Mouse (Mus musculus): ENCODE results near the gene Sfrp2. TPM values are rescaled to one million over a fixed set of nuclear protein-coding genes. Genes with fewer than 3 reads are reported as not detected.

Sfrp2 gene
- polyA plus RNA-seq, 1 experiment from 2014 or later = 58.9 TPM

- Histone ChIP-seq H3K9me3 (ENCODE audit: control insufficient read depth, low read length) (no peaks in the 10 kb centered on the region), H3K27me3 (replicated peaks; ENCODE audit: control insufficient read depth, insufficient read depth, low read length) (no peaks in the 10 kb centered on the region), H3K4me2 (ENCODE audit: low read depth, low read length) (no peak overlapping the region), H3K27ac (ENCODE audit: low read length) (no peak overlapping the region), H3K9ac (ENCODE audit: low read depth, low read length) (no peak overlapping the region), H3K4me3 (ENCODE audit: low read length) (no peak overlapping the region), H3K36me3 (ENCODE audit: control insufficient read depth, insufficient read depth, low read length) (no peaks in the 10 kb centered on the region), H3K4me1 (ENCODE audit: control insufficient read depth, insufficient read depth, low read length) (no peaks in the 10 kb centered on the region)
- WGBS = 74% methylated on average over 5 of the region's 5 CpGs
- no peak for ATAC-seq
These were observed 18.2 kb upstream of the Sfrp2 start for GRCm38 (mm10) chr3:83747895-83748294.

GRCm38 (mm10) chr3:83751625-83752024 is 14.5 kb upstream of the Sfrp2 start:
- H3K4me2 ChIP-seq (ENCODE audit: low read depth, low read length) = no peak overlapping the region
- no peaks in the 10 kb centered on the region for H3K36me3 ChIP-seq (ENCODE audit: control insufficient read depth, insufficient read depth, low read length)
- no peak for ATAC-seq
- 58% methylated on average over 2 of the region's 2 CpGs for WGBS
- no peaks in the 10 kb centered on the region for H3K4me1 ChIP-seq (ENCODE audit: control insufficient read depth, insufficient read depth, low read length)
- H3K9me3 ChIP-seq (ENCODE audit: control insufficient read depth, low read length) = no peaks in the 10 kb centered on the region
- H3K9ac ChIP-seq (ENCODE audit: low read depth, low read length) = no peak overlapping the region
- H3K27ac ChIP-seq (ENCODE audit: low read length) = no peak overlapping the region
- H3K27me3 ChIP-seq (replicated peaks; ENCODE audit: control insufficient read depth, insufficient read depth, low read length) = no peaks in the 10 kb centered on the region
- no peak overlapping the region for H3K4me3 ChIP-seq (ENCODE audit: low read length)

GRCm38 (mm10) chr3:83752196-83752595 is 13.9 kb upstream of the Sfrp2 start:
- Histone ChIP-seq H3K36me3 (ENCODE audit: control insufficient read depth, insufficient read depth, low read length) (no peaks in the 10 kb centered on the region), H3K27ac (ENCODE audit: low read length) (no peak overlapping the region), H3K9ac (ENCODE audit: low read depth, low read length) (no peak overlapping the region), H3K9me3 (ENCODE audit: control insufficient read depth, low read length) (no peaks in the 10 kb centered on the region), H3K4me2 (ENCODE audit: low read depth, low read length) (no peak overlapping the region), H3K27me3 (replicated peaks; ENCODE audit: control insufficient read depth, insufficient read depth, low read length) (no peaks in the 10 kb centered on the region), H3K4me3 (ENCODE audit: low read length) (no peak overlapping the region), H3K4me1 (ENCODE audit: control insufficient read depth, insufficient read depth, low read length) (no peaks in the 10 kb centered on the region)
- no peak for ATAC-seq
- WGBS = 90% methylated on average over 5 of the region's 5 CpGs

- no peak overlapping the region for H3K4me3 ChIP-seq (ENCODE audit: low read length)
- H3K9me3 ChIP-seq (ENCODE audit: control insufficient read depth, low read length) = no peaks in the 10 kb centered on the region
- H3K4me1 ChIP-seq (ENCODE audit: control insufficient read depth, insufficient read depth, low read length) = no peaks in the 10 kb centered on the region
- H3K27ac ChIP-seq (ENCODE audit: low read length) = no peak overlapping the region
- 75% methylated on average over 15 of the region's 15 CpGs for WGBS
- no peak for ATAC-seq
- H3K27me3 ChIP-seq (replicated peaks; ENCODE audit: control insufficient read depth, insufficient read depth, low read length) = no peaks in the 10 kb centered on the region
- H3K36me3 ChIP-seq (ENCODE audit: control insufficient read depth, insufficient read depth, low read length) = no peaks in the 10 kb centered on the region
- no peak overlapping the region for H3K9ac ChIP-seq (ENCODE audit: low read depth, low read length)
- no peak overlapping the region for H3K4me2 ChIP-seq (ENCODE audit: low read depth, low read length)
These were observed 11.0 kb upstream of the Sfrp2 start for GRCm38 (mm10) chr3:83755043-83755635.

- Histone ChIP-seq H3K27ac (ENCODE audit: low read length) (no peak overlapping the region), H3K4me1 (ENCODE audit: control insufficient read depth, insufficient read depth, low read length) (no peaks in the 10 kb centered on the region), H3K4me2 (ENCODE audit: low read depth, low read length) (no peak overlapping the region), H3K4me3 (ENCODE audit: low read length) (no peak overlapping the region), H3K27me3 (replicated peaks; ENCODE audit: control insufficient read depth, insufficient read depth, low read length) (no peaks in the 10 kb centered on the region), H3K9me3 (ENCODE audit: control insufficient read depth, low read length) (no peaks in the 10 kb centered on the region), H3K9ac (ENCODE audit: low read depth, low read length) (no peak overlapping the region), H3K36me3 (ENCODE audit: control insufficient read depth, insufficient read depth, low read length) (no peaks in the 10 kb centered on the region)
- no peak for ATAC-seq
- 79% methylated on average over 6 of the region's 6 CpGs for WGBS
These were observed 10.5 kb upstream of the Sfrp2 start for GRCm38 (mm10) chr3:83755666-83756065.

- Histone ChIP-seq H3K4me1 (ENCODE audit: control insufficient read depth, insufficient read depth, low read length) (peaks cover 13% of the 10 kb centered on the region), H3K9me3 (ENCODE audit: control insufficient read depth, low read length) (no peaks in the 10 kb centered on the region), H3K9ac (ENCODE audit: low read depth, low read length) (no peak overlapping the region), H3K36me3 (ENCODE audit: control insufficient read depth, insufficient read depth, low read length) (no peaks in the 10 kb centered on the region), H3K27ac (ENCODE audit: low read length) (no peak overlapping the region), H3K4me3 (ENCODE audit: low read length) (no peak overlapping the region), H3K27me3 (replicated peaks; ENCODE audit: control insufficient read depth, insufficient read depth, low read length) (peaks cover 9% of the 10 kb centered on the region), H3K4me2 (ENCODE audit: low read depth, low read length) (no peak overlapping the region)
- ATAC-seq = no peak
- WGBS = 73% methylated on average over 10 of the region's 10 CpGs
These were observed 3.8 kb upstream of the Sfrp2 start for GRCm38 (mm10) chr3:83762361-83762760.

- H3K27me3 ChIP-seq (replicated peaks; ENCODE audit: control insufficient read depth, insufficient read depth, low read length) = peaks cover 9% of the 10 kb centered on the region
- no peaks in the 10 kb centered on the region for H3K36me3 ChIP-seq (ENCODE audit: control insufficient read depth, insufficient read depth, low read length)
- WGBS = 7% methylated on average over 40 of the region's 40 CpGs
- peak overlapping the region; percentile 64 for H3K9ac ChIP-seq (ENCODE audit: low read depth, low read length)
- peak overlapping the region; percentile 92 for H3K4me2 ChIP-seq (ENCODE audit: low read depth, low read length)
- H3K4me3 ChIP-seq (ENCODE audit: low read length) = peak overlapping the region; percentile 50
- peaks cover 13% of the 10 kb centered on the region for H3K4me1 ChIP-seq (ENCODE audit: control insufficient read depth, insufficient read depth, low read length)
- ATAC-seq = peak; percentile 85
- no peaks in the 10 kb centered on the region for H3K9me3 ChIP-seq (ENCODE audit: control insufficient read depth, low read length)
- H3K27ac ChIP-seq (ENCODE audit: low read length) = no peak overlapping the region
These were observed 2.3 kb upstream of the Sfrp2 start for GRCm38 (mm10) chr3:83763551-83764548.

- 1% methylated on average over 25 of the region's 25 CpGs for WGBS
- no peaks in the 10 kb centered on the region for H3K36me3 ChIP-seq (ENCODE audit: control insufficient read depth, insufficient read depth, low read length)
- H3K4me2 ChIP-seq (ENCODE audit: low read depth, low read length) = peak overlapping the region; percentile 99
- no peak for ATAC-seq
- H3K9me3 ChIP-seq (ENCODE audit: control insufficient read depth, low read length) = no peaks in the 10 kb centered on the region
- H3K27ac ChIP-seq (ENCODE audit: low read length) = no peak overlapping the region
- peak overlapping the region; percentile 68 for H3K9ac ChIP-seq (ENCODE audit: low read depth, low read length)
- peaks cover 17% of the 10 kb centered on the region for H3K4me1 ChIP-seq (ENCODE audit: control insufficient read depth, insufficient read depth, low read length)
- H3K27me3 ChIP-seq (replicated peaks; ENCODE audit: control insufficient read depth, insufficient read depth, low read length) = peaks cover 9% of the 10 kb centered on the region
- peak overlapping the region; percentile 63 for H3K4me3 ChIP-seq (ENCODE audit: low read length)
These were observed 577 bp downstream of the Sfrp2 start for GRCm38 (mm10) chr3:83766726-83767070.

- Histone ChIP-seq H3K27me3 (replicated peaks; ENCODE audit: control insufficient read depth, insufficient read depth, low read length) (peaks cover 9% of the 10 kb centered on the region), H3K4me3 (ENCODE audit: low read length) (peak overlapping the region; percentile 63), H3K4me2 (ENCODE audit: low read depth, low read length) (peak overlapping the region; percentile 99), H3K9ac (ENCODE audit: low read depth, low read length) (peak overlapping the region; percentile 68; the same call in 1 of the 2 replicates), H3K36me3 (ENCODE audit: control insufficient read depth, insufficient read depth, low read length) (no peaks in the 10 kb centered on the region), H3K4me1 (ENCODE audit: control insufficient read depth, insufficient read depth, low read length) (peaks cover 17% of the 10 kb centered on the region), H3K27ac (ENCODE audit: low read length) (no peak overlapping the region), H3K9me3 (ENCODE audit: control insufficient read depth, low read length) (no peaks in the 10 kb centered on the region)
- 20% methylated on average over 10 of the region's 10 CpGs for WGBS
- no peak for ATAC-seq
These were observed 1.0 kb downstream of the Sfrp2 start for GRCm38 (mm10) chr3:83767121-83767520.
